Mouse (Mus musculus): Measurements from ENCODE around the gene Rpl23a. TPM values are rescaled to one million over a fixed set of nuclear protein-coding genes. Genes with fewer than 3 reads are reported as not detected.

Gene Rpl23a
- polyA plus RNA-seq, 1 experiment, result 1,521 TPM

- Histone ChIP-seq H3K9me3 (no peaks in the 10 kb centered on the region), H3K4me3 (replicated peaks) (peak overlapping the region; percentile 98), H3K4me1 (peaks cover 61% of the 10 kb centered on the region), H3K27me3 (replicated peaks) (no peaks in the 10 kb centered on the region), H3K36me3 (replicated peaks; ENCODE audit: low read length) (peaks cover 33% of the 10 kb centered on the region)
- TF ChIP-seq FLI1 (IDR thresholded peaks at IDR 0.05; ENCODE audit: low read length) (no peak), GATA1 (IDR thresholded peaks at IDR 0.05; ENCODE audit: borderline replicate concordance, low read length) (no peak)
These were observed 5.2 kb downstream of the Rpl23a start for GRCm38 (mm10) chr11:78177903-78178858.

GRCm38 (mm10) chr11:78177437-78177836 is 5.9 kb downstream of the Rpl23a start:
- Histone ChIP-seq H3K9me3 (no peaks in the 10 kb centered on the region), H3K4me1 (peaks cover 60% of the 10 kb centered on the region), H3K4me3 (replicated peaks) (peak overlapping the region; percentile 98), H3K36me3 (replicated peaks; ENCODE audit: low read length) (peaks cover 37% of the 10 kb centered on the region), H3K27me3 (replicated peaks) (no peaks in the 10 kb centered on the region)
- TF ChIP-seq FLI1 (IDR thresholded peaks at IDR 0.05; ENCODE audit: low read length) (no peak), GATA1 (IDR thresholded peaks at IDR 0.05; ENCODE audit: borderline replicate concordance, low read length) (no peak)

GRCm38 (mm10) chr11:78176905-78177331 is 6.5 kb downstream of the Rpl23a start:
- H3K36me3 ChIP-seq (replicated peaks; ENCODE audit: low read length), result peaks cover 40% of the 10 kb centered on the region
- peaks cover 59% of the 10 kb centered on the region for H3K4me1 ChIP-seq
- H3K27me3 ChIP-seq (replicated peaks), result no peaks in the 10 kb centered on the region
- peak overlapping the region; percentile 98 for H3K4me3 ChIP-seq (replicated peaks)
- TF ChIP-seq GATA1 (IDR thresholded peaks at IDR 0.05; ENCODE audit: borderline replicate concordance, low read length), result no peak
- no peak for TF ChIP-seq FLI1 (IDR thresholded peaks at IDR 0.05; ENCODE audit: low read length)
- no peaks in the 10 kb centered on the region for H3K9me3 ChIP-seq

GRCm38 (mm10) chr11:78176402-78176862 is 7.0 kb downstream of the Rpl23a start, which contains the start of the genes Nek8 and Tlcd1:
Gene Nek8, minus strand, starts transcription at chr11:78176675.
Gene Tlcd1, plus strand, starts transcription at chr11:78176711.
- peak within 1 kb of the TSS; percentile 98 for H3K4me3 ChIP-seq (replicated peaks)
- H3K4me1 ChIP-seq, result peaks cover 56% of the 10 kb centered on the region
- TF ChIP-seq GATA1 (IDR thresholded peaks at IDR 0.05; ENCODE audit: borderline replicate concordance, low read length) (no peak), FLI1 (IDR thresholded peaks at IDR 0.05; ENCODE audit: low read length) (no peak; the same call in 1 of the 2 replicates)
- H3K27me3 ChIP-seq (replicated peaks), result no peaks in the 10 kb centered on the region
- peaks cover 37% of the 10 kb centered on the region for H3K36me3 ChIP-seq (replicated peaks; ENCODE audit: low read length)
- no peaks in the 10 kb centered on the region for H3K9me3 ChIP-seq

GRCm38 (mm10) chr11:78175771-78176401 is 7.5 kb downstream of the Rpl23a start:
- Histone ChIP-seq H3K27me3 (replicated peaks) (no peaks in the 10 kb centered on the region), H3K4me3 (replicated peaks) (peak overlapping the region; percentile 98), H3K4me1 (peaks cover 51% of the 10 kb centered on the region), H3K9me3 (no peaks in the 10 kb centered on the region), H3K36me3 (replicated peaks; ENCODE audit: low read length) (peaks cover 36% of the 10 kb centered on the region)
- TF ChIP-seq GATA1 (IDR thresholded peaks at IDR 0.05; ENCODE audit: borderline replicate concordance, low read length), result no peak
- TF ChIP-seq FLI1 (IDR thresholded peaks at IDR 0.05; ENCODE audit: low read length), result no peak

GRCm38 (mm10) chr11:78174506-78174905 is 8.9 kb downstream of the Rpl23a start:
- TF ChIP-seq GATA1 (IDR thresholded peaks at IDR 0.05; ENCODE audit: borderline replicate concordance, low read length) (no peak), FLI1 (IDR thresholded peaks at IDR 0.05; ENCODE audit: low read length) (no peak)
- no peaks in the 10 kb centered on the region for H3K9me3 ChIP-seq
- H3K27me3 ChIP-seq (replicated peaks), result no peaks in the 10 kb centered on the region
- peaks cover 41% of the 10 kb centered on the region for H3K4me1 ChIP-seq
- no peak overlapping the region for H3K4me3 ChIP-seq (replicated peaks)
- peaks cover 27% of the 10 kb centered on the region for H3K36me3 ChIP-seq (replicated peaks; ENCODE audit: low read length)

GRCm38 (mm10) chr11:78172748-78173383 is 10.5 kb downstream of the Rpl23a start:
- TF ChIP-seq FLI1 (IDR thresholded peaks at IDR 0.05; ENCODE audit: low read length), result no peak
- no peak for TF ChIP-seq GATA1 (IDR thresholded peaks at IDR 0.05; ENCODE audit: borderline replicate concordance, low read length)
- Histone ChIP-seq H3K4me1 (peaks cover 35% of the 10 kb centered on the region), H3K4me3 (replicated peaks) (peak overlapping the region; percentile 6), H3K9me3 (no peaks in the 10 kb centered on the region), H3K27me3 (replicated peaks) (peaks cover 4% of the 10 kb centered on the region), H3K36me3 (replicated peaks; ENCODE audit: low read length) (peaks cover 24% of the 10 kb centered on the region)

GRCm38 (mm10) chr11:78172034-78172747 is 11.2 kb downstream of the Rpl23a start:
- Histone ChIP-seq H3K4me1 (peaks cover 35% of the 10 kb centered on the region), H3K36me3 (replicated peaks; ENCODE audit: low read length) (peaks cover 31% of the 10 kb centered on the region), H3K4me3 (replicated peaks) (no peak overlapping the region), H3K9me3 (no peaks in the 10 kb centered on the region), H3K27me3 (replicated peaks) (peaks cover 10% of the 10 kb centered on the region)
- TF ChIP-seq FLI1 (IDR thresholded peaks at IDR 0.05; ENCODE audit: low read length) (no peak), GATA1 (IDR thresholded peaks at IDR 0.05; ENCODE audit: borderline replicate concordance, low read length) (no peak)

- H3K9me3 ChIP-seq, result no peaks in the 10 kb centered on the region
- peaks cover 32% of the 10 kb centered on the region for H3K36me3 ChIP-seq (replicated peaks; ENCODE audit: low read length)
- H3K4me3 ChIP-seq (replicated peaks), result no peak overlapping the region
- H3K4me1 ChIP-seq, result peaks cover 39% of the 10 kb centered on the region
- TF ChIP-seq GATA1 (IDR thresholded peaks at IDR 0.05; ENCODE audit: borderline replicate concordance, low read length), result no peak
- no peak for TF ChIP-seq FLI1 (IDR thresholded peaks at IDR 0.05; ENCODE audit: low read length)
- H3K27me3 ChIP-seq (replicated peaks), result peaks cover 12% of the 10 kb centered on the region
These were observed 12.1 kb downstream of the Rpl23a start for GRCm38 (mm10) chr11:78171328-78171727.
